Mouse (Mus musculus) G1E-ER4 (cell line): ENCODE data around the gene Amotl1. TPM values are rescaled to one million over a fixed set of nuclear protein-coding genes. Genes with fewer than 3 reads are reported as not detected.

ENCODE experiments used
- GATA1 ChIP-seq: IDR thresholded peaks from one replicate; pipeline ENCODE4 v1.8.0; 2012; ENCODE audit warnings: low read length, inconsistent platforms
- polyA plus RNA-seq: library from polyadenylated mRNA; stranded (reverse); fragments of >175 nt; gene quantifications from 2 replicates; pipeline ENCODE4 v1.2.3, GENCODE M21; 2012

Amotl1 gene
- polyA plus RNA-seq, 1 experiment, result 2.1 TPM

GRCm38 (mm10) chr9:14593880-14594279 is 51.0 kb downstream of the Amotl1 start:
- no peak for TF ChIP-seq GATA1

GRCm38 (mm10) chr9:14590666-14591065 is 54.2 kb downstream of the Amotl1 start:
- TF ChIP-seq GATA1, result no peak

GRCm38 (mm10) chr9:14588690-14589089 is 56.2 kb downstream of the Amotl1 start:
- no peak for TF ChIP-seq GATA1

GRCm38 (mm10) chr9:14585702-14586101 is 59.2 kb downstream of the Amotl1 start:
- TF ChIP-seq GATA1, result no peak

- TF ChIP-seq GATA1, result no peak
Observed at GRCm38 (mm10) chr9:14578960-14579359, 65.9 kb downstream of the Amotl1 start.

- TF ChIP-seq GATA1, result no peak
Observed at GRCm38 (mm10) chr9:14574760-14575399, 70.0 kb downstream of the Amotl1 start.

- no peak for TF ChIP-seq GATA1
Observed at GRCm38 (mm10) chr9:14569175-14569975, 75.5 kb downstream of the Amotl1 start.

GRCm38 (mm10) chr9:14568487-14568886 is 76.4 kb downstream of the Amotl1 start:
- TF ChIP-seq GATA1, result no peak

GRCm38 (mm10) chr9:14564486-14564885 is 80.4 kb downstream of the Amotl1 start:
- TF ChIP-seq GATA1, result no peak

- no peak for TF ChIP-seq GATA1
Observed at GRCm38 (mm10) chr9:14563351-14563750, 81.5 kb downstream of the Amotl1 start.

- TF ChIP-seq GATA1, result no peak
Observed at GRCm38 (mm10) chr9:14560545-14560944, 84.3 kb downstream of the Amotl1 start.

GRCm38 (mm10) chr9:14559996-14560395 is 84.9 kb downstream of the Amotl1 start:
- TF ChIP-seq GATA1, result no peak

- TF ChIP-seq GATA1, result no peak
Observed at GRCm38 (mm10) chr9:14559430-14559829, 85.4 kb downstream of the Amotl1 start.

- no peak for TF ChIP-seq GATA1
Observed at GRCm38 (mm10) chr9:14558332-14558731, 86.5 kb downstream of the Amotl1 start.

GRCm38 (mm10) chr9:14548366-14548761 is 96.5 kb downstream of the Amotl1 start:
- no peak for TF ChIP-seq GATA1

- TF ChIP-seq GATA1, result no peak
Observed at GRCm38 (mm10) chr9:14547584-14548365, 97.1 kb downstream of the Amotl1 start.
